Mouse (Mus musculus): ENCODE data around the gene Marveld1. TPM values are rescaled to one million over a fixed set of nuclear protein-coding genes. Genes with fewer than 3 reads are reported as not detected.
A peak's percentile ranks its signal among the peaks of the same experiment; 100 is the strongest.

The Marveld1 gene
- polyA plus RNA-seq, 1 experiment from 2014 or later = 1.8 TPM

- Histone ChIP-seq H3K9me3 (ENCODE audit: control insufficient read depth, low read length) (no peaks in the 10 kb centered on the region), H3K4me1 (ENCODE audit: control insufficient read depth, insufficient read depth, low read length) (no peaks in the 10 kb centered on the region), H3K27ac (replicated peaks; ENCODE audit: low read depth, low read length) (no peak overlapping the region)
Observed at GRCm38 (mm10) chr19:42144541-42145167, 2.5 kb upstream of the Marveld1 start.

GRCm38 (mm10) chr19:42145210-42145609 is 2.0 kb upstream of the Marveld1 start:
- ATAC-seq (ENCODE audit: low FRiP score, low TSS enrichment) (no peak), DNase-seq (no peak)
- H3K27ac ChIP-seq (replicated peaks; ENCODE audit: low read depth, low read length) = no peak overlapping the region
- no peaks in the 10 kb centered on the region for H3K9me3 ChIP-seq (ENCODE audit: control insufficient read depth, low read length)
- H3K27me3 ChIP-seq (ENCODE audit: control insufficient read depth, insufficient read depth, low read length) = peaks cover 24% of the 10 kb centered on the region
- H3K9ac ChIP-seq (replicated peaks; ENCODE audit: low read length) = no peak overlapping the region
- H3K4me2 ChIP-seq (ENCODE audit: low read length) = no peak overlapping the region
- no peaks in the 10 kb centered on the region for H3K4me1 ChIP-seq (ENCODE audit: control insufficient read depth, insufficient read depth, low read length)
- WGBS = 71% methylated on average over 4 of the region's 4 CpGs
- no peak overlapping the region for H3K4me3 ChIP-seq (replicated peaks; ENCODE audit: low read depth, low read length)
- no peaks in the 10 kb centered on the region for H3K36me3 ChIP-seq (ENCODE audit: control insufficient read depth, insufficient read depth, low read length)

More at GRCm38 (mm10) chr19:42144541-42145167, 2.5 kb upstream of the Marveld1 start:
- WGBS = 33% methylated on average over 8 of the region's 8 CpGs
- ATAC-seq (ENCODE audit: low FRiP score, low TSS enrichment) (no peak), DNase-seq (peak; percentile 92)
- Histone ChIP-seq H3K4me3 (replicated peaks; ENCODE audit: low read depth, low read length) (no peak overlapping the region), H3K27me3 (ENCODE audit: control insufficient read depth, insufficient read depth, low read length) (peaks cover 24% of the 10 kb centered on the region), H3K9ac (replicated peaks; ENCODE audit: low read length) (no peak overlapping the region), H3K36me3 (ENCODE audit: control insufficient read depth, insufficient read depth, low read length) (no peaks in the 10 kb centered on the region), H3K4me2 (ENCODE audit: low read length) (no peak overlapping the region)

GRCm38 (mm10) chr19:42145731-42146130 is 1.5 kb upstream of the Marveld1 start:
- Histone ChIP-seq H3K9me3 (ENCODE audit: control insufficient read depth, low read length) (no peaks in the 10 kb centered on the region), H3K4me2 (ENCODE audit: low read length) (no peak overlapping the region), H3K4me1 (ENCODE audit: control insufficient read depth, insufficient read depth, low read length) (no peaks in the 10 kb centered on the region), H3K9ac (replicated peaks; ENCODE audit: low read length) (no peak overlapping the region), H3K36me3 (ENCODE audit: control insufficient read depth, insufficient read depth, low read length) (no peaks in the 10 kb centered on the region), H3K4me3 (replicated peaks; ENCODE audit: low read depth, low read length) (no peak overlapping the region), H3K27ac (replicated peaks; ENCODE audit: low read depth, low read length) (no peak overlapping the region), H3K27me3 (ENCODE audit: control insufficient read depth, insufficient read depth, low read length) (peaks cover 24% of the 10 kb centered on the region)
- WGBS = 95% methylated on average over 2 of the region's 2 CpGs
- DNase-seq (no peak), ATAC-seq (ENCODE audit: low FRiP score, low TSS enrichment) (no peak)

- H3K4me1 ChIP-seq (ENCODE audit: control insufficient read depth, insufficient read depth, low read length) = no peaks in the 10 kb centered on the region
- H3K36me3 ChIP-seq (ENCODE audit: control insufficient read depth, insufficient read depth, low read length) = no peaks in the 10 kb centered on the region
- no peak for ATAC-seq (ENCODE audit: low FRiP score, low TSS enrichment)
- H3K27ac ChIP-seq (replicated peaks; ENCODE audit: low read depth, low read length) = no peak overlapping the region
- no peak overlapping the region for H3K4me2 ChIP-seq (ENCODE audit: low read length)
- no peak for DNase-seq
- H3K9me3 ChIP-seq (ENCODE audit: control insufficient read depth, low read length) = no peaks in the 10 kb centered on the region
- WGBS = 93% methylated on average over 9 of the region's 9 CpGs
- H3K27me3 ChIP-seq (ENCODE audit: control insufficient read depth, insufficient read depth, low read length) = peaks cover 24% of the 10 kb centered on the region
- H3K4me3 ChIP-seq (replicated peaks; ENCODE audit: low read depth, low read length) = no peak overlapping the region
- H3K9ac ChIP-seq (replicated peaks; ENCODE audit: low read length) = no peak overlapping the region
Observed at GRCm38 (mm10) chr19:42146276-42147010, 757 bp upstream of the Marveld1 start.

GRCm38 (mm10) chr19:42147769-42148568 is 769 bp downstream of the Marveld1 start:
- H3K4me3 ChIP-seq (replicated peaks; ENCODE audit: low read depth, low read length) = peak overlapping the region; percentile 48
- peak overlapping the region; percentile 72 for H3K9ac ChIP-seq (replicated peaks; ENCODE audit: low read length)
- peak; percentile 69 for DNase-seq
- H3K4me2 ChIP-seq (ENCODE audit: low read length) = peak overlapping the region; percentile 83
- peak overlapping the region; percentile 37; the same call in 1 of the 2 replicates for H3K27ac ChIP-seq (replicated peaks; ENCODE audit: low read depth, low read length)
- H3K9me3 ChIP-seq (ENCODE audit: control insufficient read depth, low read length) = no peaks in the 10 kb centered on the region
- H3K36me3 ChIP-seq (ENCODE audit: control insufficient read depth, insufficient read depth, low read length) = no peaks in the 10 kb centered on the region
- no peaks in the 10 kb centered on the region for H3K4me1 ChIP-seq (ENCODE audit: control insufficient read depth, insufficient read depth, low read length)
- ATAC-seq (ENCODE audit: low FRiP score, low TSS enrichment) = peak; percentile 44; the same call in 1 of the 2 replicates
- peaks cover 24% of the 10 kb centered on the region for H3K27me3 ChIP-seq (ENCODE audit: control insufficient read depth, insufficient read depth, low read length)
- under 1% methylated on average over 63 of the region's 63 CpGs for WGBS

- WGBS = 26% methylated on average over 7 of the region's 7 CpGs
- no peak for ATAC-seq (ENCODE audit: low FRiP score, low TSS enrichment)
- peaks cover 24% of the 10 kb centered on the region for H3K27me3 ChIP-seq (ENCODE audit: control insufficient read depth, insufficient read depth, low read length)
Observed at GRCm38 (mm10) chr19:42148569-42148860, 1.3 kb downstream of the Marveld1 start.

GRCm38 (mm10) chr19:42151990-42152389 is 4.8 kb downstream of the Marveld1 start:
- Histone ChIP-seq H3K36me3 (ENCODE audit: control insufficient read depth, insufficient read depth, low read length) (no peaks in the 10 kb centered on the region), H3K27me3 (ENCODE audit: control insufficient read depth, insufficient read depth, low read length) (peaks cover 13% of the 10 kb centered on the region), H3K4me1 (ENCODE audit: control insufficient read depth, insufficient read depth, low read length) (no peaks in the 10 kb centered on the region), H3K4me2 (ENCODE audit: low read length) (no peak overlapping the region), H3K9me3 (ENCODE audit: control insufficient read depth, low read length) (no peaks in the 10 kb centered on the region), H3K27ac (replicated peaks; ENCODE audit: low read depth, low read length) (no peak overlapping the region), H3K4me3 (replicated peaks; ENCODE audit: low read depth, low read length) (no peak overlapping the region), H3K9ac (replicated peaks; ENCODE audit: low read length) (no peak overlapping the region)
- ATAC-seq (ENCODE audit: low FRiP score, low TSS enrichment) = peak; percentile 48; the same call in 1 of the 2 replicates
- peak; percentile 89 for DNase-seq
- 3% methylated on average over 6 of the region's 6 CpGs for WGBS

More at GRCm38 (mm10) chr19:42148569-42148860, 1.3 kb downstream of the Marveld1 start:
- DNase-seq = no peak
- no peaks in the 10 kb centered on the region for H3K36me3 ChIP-seq (ENCODE audit: control insufficient read depth, insufficient read depth, low read length)
- no peaks in the 10 kb centered on the region for H3K9me3 ChIP-seq (ENCODE audit: control insufficient read depth, low read length)
- H3K4me3 ChIP-seq (replicated peaks; ENCODE audit: low read depth, low read length) = peak overlapping the region; percentile 48
- H3K4me1 ChIP-seq (ENCODE audit: control insufficient read depth, insufficient read depth, low read length) = no peaks in the 10 kb centered on the region
- peak overlapping the region; percentile 72; the same call in 1 of the 2 replicates for H3K9ac ChIP-seq (replicated peaks; ENCODE audit: low read length)
- H3K27ac ChIP-seq (replicated peaks; ENCODE audit: low read depth, low read length) = no peak overlapping the region
- H3K4me2 ChIP-seq (ENCODE audit: low read length) = peak overlapping the region; percentile 83

- H3K4me1 ChIP-seq (ENCODE audit: control insufficient read depth, insufficient read depth, low read length) = no peaks in the 10 kb centered on the region
- no peak overlapping the region for H3K4me2 ChIP-seq (ENCODE audit: low read length)
- no peak overlapping the region for H3K4me3 ChIP-seq (replicated peaks; ENCODE audit: low read depth, low read length)
- no peaks in the 10 kb centered on the region for H3K27me3 ChIP-seq (ENCODE audit: control insufficient read depth, insufficient read depth, low read length)
- 79% methylated on average over 12 of the region's 12 CpGs for WGBS
- H3K9ac ChIP-seq (replicated peaks; ENCODE audit: low read length) = no peak overlapping the region
- H3K9me3 ChIP-seq (ENCODE audit: control insufficient read depth, low read length) = no peaks in the 10 kb centered on the region
- 0 out of 2 replicates have a peak overlapping the region, but pooled peaks have one; percentile 32 for H3K27ac ChIP-seq (replicated peaks; ENCODE audit: low read depth, low read length)
- no peak for DNase-seq
- ATAC-seq (ENCODE audit: low FRiP score, low TSS enrichment) = no peak
- no peaks in the 10 kb centered on the region for H3K36me3 ChIP-seq (ENCODE audit: control insufficient read depth, insufficient read depth, low read length)
Observed at GRCm38 (mm10) chr19:42157493-42158237, 10.5 kb downstream of the Marveld1 start.
